ENCODE assay signal across 7 mouse cellular contexts in the genomic region with DNA sequence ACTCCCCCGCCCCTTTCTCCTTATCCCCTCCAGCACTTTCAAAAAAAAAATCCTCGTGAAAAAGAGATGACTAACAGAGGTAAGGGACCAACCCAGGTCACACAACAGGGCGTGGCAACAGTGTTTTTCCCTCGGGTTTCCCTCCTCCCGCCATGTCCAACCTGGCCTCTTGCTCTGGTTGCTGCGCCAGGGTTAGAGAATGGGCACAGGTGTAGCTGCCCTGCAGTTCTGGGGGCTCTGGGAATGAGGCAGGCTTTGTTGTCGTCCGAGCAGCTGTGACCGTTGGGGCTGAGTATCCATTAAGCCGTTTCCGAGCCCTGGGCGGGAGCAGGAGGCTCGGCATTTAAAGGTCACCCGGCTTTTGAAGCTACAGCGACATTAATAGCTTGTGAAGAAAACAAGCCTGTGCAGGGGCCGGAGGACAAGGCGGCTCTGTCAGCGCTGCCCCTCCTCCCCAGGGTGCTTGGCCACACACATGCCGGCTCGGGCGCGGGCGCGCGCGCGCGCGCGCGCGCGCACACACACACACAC. TPM values are rescaled to one million over a fixed set of nuclear protein-coding genes. Genes with fewer than 3 reads are reported as not detected.
DNase-seq lines count a peak whose midpoint lies in the region; ATAC-seq and TF ChIP-seq lines count a peak whose summit lies in the region.

No protein-coding gene starts in this region.

- peak overlapping the region; percentile 54 for H3K4me2 ChIP-seq in forebrain, embryonic 11.5 days (ENCODE audit: low read depth, low read length, severe bottlenecking)
- H3K4me2 ChIP-seq in lung, postnatal 0 days (replicated peaks; ENCODE audit: low read depth, low read length), result peak overlapping the region; percentile 60

- intact Hi-C loops in heart, postnatal 25 days (cut with DNase I), result loop anchor here (2.0 to 5.0 kb wide), 2 partner anchors 36 to 44 kb away; no protein-coding TSS in a partner anchor

- peak overlapping the region; percentile 55 for H3K9ac ChIP-seq in MEL (ENCODE audit: control insufficient read depth, low read depth, low read length, poor library complexity, severe bottlenecking)
- peak overlapping the region; percentile 48 for H3K9ac ChIP-seq in forebrain, embryonic 11.5 days (ENCODE audit: low read length)
- peak overlapping the region; percentile 48 for H3K9ac ChIP-seq in lung, postnatal 0 days (replicated peaks; ENCODE audit: low read depth)

- H3K27me3 ChIP-seq in MEL (ENCODE audit: control insufficient read depth in 1 of 2, insufficient read depth in 2 of 2, low read length in 2 of 2), result no peaks in the 10 kb centered on the region
- H3K27me3 ChIP-seq in forebrain, embryonic 11.5 days (ENCODE audit: control insufficient read depth, insufficient read depth, low read length), result no peaks in the 10 kb centered on the region
- H3K27me3 ChIP-seq in lung, postnatal 0 days (replicated peaks; ENCODE audit: insufficient read depth, low read length), result no peaks in the 10 kb centered on the region

- H3K9me3 ChIP-seq in MEL (replicated peaks; ENCODE audit: insufficient read depth, low read length), result no peaks in the 10 kb centered on the region
- no peaks in the 10 kb centered on the region for H3K9me3 ChIP-seq in forebrain, embryonic 11.5 days (ENCODE audit: control insufficient read depth, low read length)
- no peaks in the 10 kb centered on the region for H3K9me3 ChIP-seq in lung, postnatal 0 days (ENCODE audit: low read length)

- H3K27ac ChIP-seq in MEL (ENCODE audit: control insufficient read depth, low read depth, low read length), result 0 out of 2 replicates have a peak overlapping the region, but pooled peaks have one; percentile 6
- peak overlapping the region; percentile 71 for H3K27ac ChIP-seq in bone marrow, adult 2 months (ENCODE audit: control insufficient read depth, insufficient read depth, low read depth, low read length, poor library complexity)
- peak overlapping the region; percentile 86 for H3K27ac ChIP-seq in forebrain, embryonic 11.5 days (ENCODE audit: low read depth, low read length)
- H3K27ac ChIP-seq in layer of hippocampus, adult 2 months, result peak overlapping the region; percentile 91
- H3K27ac ChIP-seq in lung, postnatal 0 days (ENCODE audit: low read length), result peak overlapping the region; percentile 90

- TF ChIP-seq RAD21 in MEL (IDR thresholded peaks at IDR 0.05; ENCODE audit: low read depth, low read length), result no peak

- peak overlapping the region; percentile 50 to 84 for H3K4me3 ChIP-seq in MEL (ENCODE audit: control insufficient read depth in 1 of 2, insufficient read depth in 1 of 2, low read depth in 2 of 2, low read length in 2 of 2)
- H3K4me3 ChIP-seq in bone marrow, adult 2 months (replicated peaks; ENCODE audit: control insufficient read depth, low read depth, low read length), result peak overlapping the region; percentile 42
- peak overlapping the region; percentile 28 for H3K4me3 ChIP-seq in forebrain, embryonic 11.5 days (ENCODE audit: low read depth, low read length)
- H3K4me3 ChIP-seq in layer of hippocampus, adult 2 months, result peak overlapping the region; percentile 57
- H3K4me3 ChIP-seq in lung, postnatal 0 days (ENCODE audit: low read depth, low read length), result peak overlapping the region; percentile 40

- WGBS in bone marrow, adult 2 months, result 3% methylated on average over 21 of the region's 33 CpGs
- WGBS in forebrain, embryonic 11.5 days, result 0% methylated on average over 18 of the region's 33 CpGs
- WGBS in lung, postnatal 0 days, result 1% methylated on average over 17 of the region's 33 CpGs

- peak; percentile 78 for DNase-seq in MEL (ENCODE audit: low read depth, low spot score)
- DNase-seq in forebrain, embryonic 11.5 days (ENCODE audit: low spot score), result peak; percentile 86
- DNase-seq in heart, postnatal 25 days (ENCODE audit: low spot score), result peak; percentile 58
- peak; percentile 47 to 57 for DNase-seq in layer of hippocampus, adult 2 months (ENCODE audit: low spot score in 2 of 2)
- peak; percentile 89 for DNase-seq in lung, postnatal 0 days (ENCODE audit: low spot score)
- DNase-seq in right cerebral cortex, postnatal 14 days, result peak; percentile 52

- no peaks in the 10 kb centered on the region; the same call in 1 of the 2 replicates for H3K79me2 ChIP-seq in MEL (ENCODE audit: control insufficient read depth, insufficient read depth, low read length, poor library complexity)

- TF ChIP-seq EP300 in MEL (IDR thresholded peaks at IDR 0.05; ENCODE audit: low read depth in 1 of 2, low read length in 2 of 2), result 0 out of 4 replicates have a peak, but pooled peaks of 1 of the 2 experiments have one; percentile 6
- no peak for TF ChIP-seq EP300 in lung, postnatal 0 days (IDR thresholded peaks at IDR 0.05)

- TF ChIP-seq POLR2A in MEL (IDR thresholded peaks at IDR 0.05; ENCODE audit: control insufficient read depth in 1 of 2, insufficient read depth in 1 of 2, low read depth in 1 of 2, low read length in 2 of 2, poor library complexity in 1 of 2), result no peak
- TF ChIP-seq POLR2A in bone marrow, adult 2 months (IDR thresholded peaks at IDR 0.05; ENCODE audit: borderline replicate concordance, control insufficient read depth, low read depth, low read length), result 0 out of 2 replicates have a peak, but pooled peaks have one; percentile 10

- no peak for TF ChIP-seq CTCF in MEL (IDR thresholded peaks at IDR 0.05 in 2 of 3, conservative IDR thresholded peaks at IDR 0.05 in 1 of 3; ENCODE audit: control insufficient read depth in 1 of 3, insufficient read depth in 1 of 3, low read depth in 2 of 3, low read length in 3 of 3, poor library complexity in 1 of 3, severe bottlenecking in 1 of 3)
- TF ChIP-seq CTCF in bone marrow, adult 2 months (IDR thresholded peaks at IDR 0.05; ENCODE audit: control insufficient read depth, insufficient read depth, low read length), result no peak
- no peak for TF ChIP-seq CTCF in layer of hippocampus, adult 2 months (conservative IDR thresholded peaks at IDR 0.05)
- no peak; the same call in 1 of the 2 replicates for TF ChIP-seq CTCF in lung, postnatal 0 days (IDR thresholded peaks at IDR 0.05)

- peak; percentile 75 for ATAC-seq in forebrain, embryonic 11.5 days (replicated peaks; ENCODE audit: low FRiP score)
- ATAC-seq in lung, postnatal 0 days, result peak; percentile 61

- peaks cover 0 to 19% of the 10 kb centered on the region in 2 experiments; a peak in 3 of 4 replicates for H3K4me1 ChIP-seq in MEL (ENCODE audit: control insufficient read depth in 1 of 2, insufficient read depth in 2 of 2, low read length in 2 of 2)
- peaks cover 2% of the 10 kb centered on the region for H3K4me1 ChIP-seq in bone marrow, adult 2 months (ENCODE audit: control insufficient read depth, insufficient read depth, low read length)
- peaks cover 27% of the 10 kb centered on the region for H3K4me1 ChIP-seq in forebrain, embryonic 11.5 days (replicated peaks; ENCODE audit: control insufficient read depth, insufficient read depth, low read length)
- H3K4me1 ChIP-seq in lung, postnatal 0 days (ENCODE audit: insufficient read depth, low read depth, low read length), result peaks cover 11% of the 10 kb centered on the region

- peaks cover 0 to 4% of the 10 kb centered on the region in 2 experiments; a peak in 2 of 4 replicates for H3K36me3 ChIP-seq in MEL (ENCODE audit: control insufficient read depth in 1 of 2, insufficient read depth in 2 of 2, low read length in 2 of 2)
- no peaks in the 10 kb centered on the region for H3K36me3 ChIP-seq in forebrain, embryonic 11.5 days (ENCODE audit: control insufficient read depth, insufficient read depth, low read length)
- no peaks in the 10 kb centered on the region for H3K36me3 ChIP-seq in lung, postnatal 0 days (ENCODE audit: insufficient read depth, low read length)

TF ChIP-seq in MEL, 35 proteins besides CTCF, POLR2A, EP300 and RAD21 (continues in another document):
- TF ChIP-seq CHD2 (IDR thresholded peaks at IDR 0.05; ENCODE audit: low read length), result no peak
- TF ChIP-seq MAFK (IDR thresholded peaks at IDR 0.05; ENCODE audit: borderline replicate concordance, low read depth, low read length), result no peak
- peak; percentile 44; the same call in 1 of the 2 replicates for TF ChIP-seq NRF1 (IDR thresholded peaks at IDR 0.05; ENCODE audit: insufficient read depth, low read depth, low read length, poor library complexity, severe bottlenecking)
- TF ChIP-seq KAT2A (conservative IDR thresholded peaks at IDR 0.05; ENCODE audit: low read depth, low read length), result no peak
- TF ChIP-seq ZKSCAN1 (IDR thresholded peaks at IDR 0.05; ENCODE audit: low read depth, low read length), result no peak
- TF ChIP-seq ELF1 (IDR thresholded peaks at IDR 0.05; ENCODE audit: low read depth, low read length), result no peak
- peak; percentile 5; the same call in 1 of the 2 replicates for TF ChIP-seq ETS1 (IDR thresholded peaks at IDR 0.05; ENCODE audit: low read depth, low read length)
- TF ChIP-seq POLR2AphosphoS2 (IDR thresholded peaks at IDR 0.05; ENCODE audit: low read length), result no peak
- TF ChIP-seq MYC (IDR thresholded peaks at IDR 0.05; ENCODE audit: low read depth, low read length), result 0 out of 2 replicates have a peak, but pooled peaks have one; percentile 31
- TF ChIP-seq MXI1 (IDR thresholded peaks at IDR 0.05; ENCODE audit: low read depth, low read length), result peak; percentile 52
- no peak for TF ChIP-seq BHLHE40 (IDR thresholded peaks at IDR 0.05; ENCODE audit: borderline replicate concordance, low read depth, low read length)
- TF ChIP-seq NELFE (IDR thresholded peaks at IDR 0.05; ENCODE audit: low read depth, low read length), result no peak
- TF ChIP-seq GATA1 (IDR thresholded peaks at IDR 0.05; ENCODE audit: low read depth, low read length), result no peak
- TF ChIP-seq ZMIZ1 (IDR thresholded peaks at IDR 0.05; ENCODE audit: low read depth, low read length), result 0 out of 2 replicates have a peak, but pooled peaks have one; percentile 55
- TF ChIP-seq MEF2A (IDR thresholded peaks at IDR 0.05; ENCODE audit: extremely low read depth, insufficient replicate concordance, low read depth, low read length, poor library complexity, severe bottlenecking), result no peak
- TF ChIP-seq USF2 (IDR thresholded peaks at IDR 0.05; ENCODE audit: borderline replicate concordance in 1 of 2, insufficient read depth in 1 of 2, low read depth in 1 of 2, low read length in 2 of 2), result no peak
- TF ChIP-seq MAX (IDR thresholded peaks at IDR 0.05; ENCODE audit: low read length), result no peak
- TF ChIP-seq CHD1 (IDR thresholded peaks at IDR 0.05; ENCODE audit: low read depth, low read length), result no peak

RNA-seq across cellular contexts. Expression of a gene that starts 43.1 kb away (rescaled TPM):
- total RNA-seq in MEL (2012; rRNA removed), result 362 and 381 TPM in 2 replicates
- 100 to 1,000 TPM in 1 of 2 experiments, not detected in 1; 190 TPM for polyA plus RNA-seq in MEL (2012; ENCODE audit: insufficient read depth in 1 of 2, insufficient read length in 2 of 2, low read depth in 1 of 2, low replicate concordance in 2 of 2, missing spikeins in 1 of 2)
- polyA plus RNA-seq in bone marrow, adult 2 months (2011; ENCODE audit: insufficient read depth, insufficient read length, low replicate concordance, missing spikeins), result 16.2 and 38.2 TPM in 2 replicates
- polyA plus RNA-seq in forebrain, embryonic 11.5 days (2014; fragmentation: Nextera tagmentation; extraction: Ambion mirVana), result 70.8 and 71.7 TPM in 2 replicates
- total RNA-seq in heart, postnatal 25 days (2021), result 100 to 1,000 TPM; 301 to 306 TPM
- total RNA-seq in layer of hippocampus, adult 2 months (2021), result 10 to 100 TPM; 64.9 to 65.6 TPM
- 46.5 TPM in 2 replicates for polyA plus RNA-seq in lung, postnatal 0 days (2015; fragmentation: Nextera tagmentation; extraction: Ambion mirVana)

Comparison
In these comparisons a context has a peak if more than half of its experiments do, and no peak if none do; other contexts are left out.
1. Peak in every context shown above with its lines: DNase-seq, ATAC-seq, H3K4me3 ChIP-seq and H3K27ac ChIP-seq.
2. H3K27ac ChIP-seq: peak in every context shown above with its lines; median percentile 91 in layer of hippocampus, adult 2 months; 90 in lung, postnatal 0 days; 86 in forebrain, embryonic 11.5 days; 71 in bone marrow, adult 2 months; 6 in MEL.